Mouse (Mus musculus) brain, embryonic 14.5 days (tissue): ENCODE measurements around the gene Pgap3.

ENCODE experiments used
- CTCF ChIP-seq: fragments of 200-500 bp; IDR thresholded peaks from 2 replicates; pipeline ENCODE4 v1.5.1; 2012; ENCODE audit warnings: inconsistent platforms, mild to moderate bottlenecking, moderate library complexity, borderline replicate concordance; ENCODE audit not compliant: insufficient read depth, insufficient read length; ENCODE audit errors: extremely low read depth
- POLR2A ChIP-seq: fragments of 200-500 bp; IDR thresholded peaks from 2 replicates; pipeline ENCODE4 v1.6.1; 2012; ENCODE audit warnings: mild to moderate bottlenecking, inconsistent platforms, borderline replicate concordance; ENCODE audit not compliant: poor library complexity, insufficient read depth, insufficient read length, severe bottlenecking; ENCODE audit errors: extremely low read depth

- no peak for TF ChIP-seq POLR2A
- no peak for TF ChIP-seq CTCF
Observed at GRCm38 (mm10) chr11:98381651-98382050, 18.6 kb downstream of the Pgap3 start.
